Mouse (Mus musculus): ENCODE measurements around the gene Ttpal. TPM values are rescaled to one million over a fixed set of nuclear protein-coding genes. Genes with fewer than 3 reads are reported as not detected.

The Ttpal gene
- 19.9 and 20.8 TPM in 2 replicates for polyA plus RNA-seq (2015; fragmentation: Nextera tagmentation; extraction: Ambion mirVana)

DNA sequence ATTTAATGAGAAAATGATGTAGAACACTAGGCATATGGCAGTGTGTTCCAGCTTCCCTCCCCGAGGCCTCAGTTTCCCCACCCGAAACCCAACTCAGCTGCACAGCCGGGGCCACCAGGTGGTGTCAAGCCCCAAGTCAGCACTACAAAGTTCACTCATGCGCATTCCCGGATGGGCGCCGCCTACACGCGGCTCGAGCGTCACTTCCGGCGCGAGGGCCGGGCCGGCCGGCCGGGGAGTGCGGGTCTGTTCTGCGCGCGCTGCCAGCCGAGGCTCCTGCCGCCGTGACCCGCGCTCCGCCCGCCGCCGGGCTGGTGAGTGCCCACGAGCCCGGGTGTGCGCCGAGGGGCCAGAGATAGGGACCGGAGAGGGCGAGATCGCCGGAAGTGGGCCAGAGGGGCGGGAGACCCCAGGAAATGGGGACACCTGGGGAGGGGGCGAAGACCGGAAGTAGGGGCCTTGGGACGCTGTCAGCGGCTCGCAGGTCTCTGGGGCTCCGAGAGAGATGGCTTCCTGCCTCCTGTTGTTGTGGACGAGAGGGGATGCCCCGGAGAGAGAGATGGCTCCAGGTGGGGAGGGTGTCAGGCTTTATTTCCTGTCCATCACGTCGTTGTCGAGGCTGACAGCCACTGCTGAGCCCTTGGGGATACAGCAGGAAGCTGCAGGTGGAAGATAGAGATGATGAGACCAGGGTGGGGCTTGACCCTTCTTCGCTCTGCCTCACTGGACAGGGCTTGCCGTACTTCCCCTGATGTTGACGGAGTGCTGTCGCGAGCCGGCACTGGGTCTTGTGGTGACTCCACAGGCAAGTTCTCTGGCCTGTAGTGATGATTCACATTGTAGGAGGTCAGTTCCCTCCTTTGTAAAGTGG, at the start of gene Ttpal:
Gene Ttpal, plus strand, starts transcription at position 214 of the 871 bp plus-strand sequence.
- peak; percentile 92 for ATAC-seq (ENCODE audit: low FRiP score, low TSS enrichment)
- TF ChIP-seq EP300 (optimal IDR thresholded peaks at IDR 0.05) (no peak), CTCF (IDR thresholded peaks at IDR 0.05; ENCODE audit: low read depth) (peak; percentile 79)

DNA sequence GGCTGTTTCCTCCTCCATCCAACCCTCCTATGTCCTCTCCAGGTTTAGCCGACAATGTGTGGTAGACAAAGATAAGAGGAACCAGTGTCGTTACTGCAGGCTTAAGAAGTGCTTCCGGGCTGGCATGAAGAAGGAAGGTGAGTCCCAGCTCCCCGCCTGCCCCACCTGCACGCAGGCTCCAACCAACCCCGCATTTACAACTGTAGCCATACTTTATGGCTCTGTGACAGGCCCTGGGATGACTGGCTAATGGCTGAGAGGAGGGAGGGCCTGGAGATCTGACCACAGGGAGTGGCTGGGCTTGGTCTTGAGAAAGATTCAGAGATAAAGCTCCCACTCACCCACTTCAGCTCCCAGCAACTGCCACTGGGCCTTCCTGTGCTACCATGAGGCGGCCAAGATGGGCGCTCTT, 49.6 kb upstream of the Ttpal start:
- no peak overlapping the region for H3K9ac ChIP-seq (ENCODE audit: low read length)
- no peaks in the 10 kb centered on the region for H3K9me3 ChIP-seq (ENCODE audit: control insufficient read depth, low read length)
- TF ChIP-seq EP300 (optimal IDR thresholded peaks at IDR 0.05) (no peak), CTCF (IDR thresholded peaks at IDR 0.05; ENCODE audit: low read depth) (no peak)
- WGBS = 52% methylated on average over 8 of the region's 8 CpGs
- H3K4me2 ChIP-seq (replicated peaks; ENCODE audit: low read depth) = no peak overlapping the region
- no peaks in the 10 kb centered on the region for H3K4me1 ChIP-seq (replicated peaks; ENCODE audit: control insufficient read depth, insufficient read depth)
- no peak overlapping the region for H3K27ac ChIP-seq (replicated peaks)
- ATAC-seq (ENCODE audit: low FRiP score, low TSS enrichment) (peak; percentile 88), DNase-seq (ENCODE audit: low spot score) (peak; percentile 53)
- no peaks in the 10 kb centered on the region for H3K36me3 ChIP-seq (ENCODE audit: control insufficient read depth, insufficient read depth, low read length)
- no peaks in the 10 kb centered on the region for H3K27me3 ChIP-seq (ENCODE audit: control insufficient read depth, insufficient read depth, low read length)
- H3K4me3 ChIP-seq (ENCODE audit: low read depth, low read length) = no peak overlapping the region

More for the DNA sequence above, at the start of gene Ttpal:
- Histone ChIP-seq H3K36me3 (ENCODE audit: control insufficient read depth, insufficient read depth, low read length) (no peaks in the 10 kb centered on the region), H3K9ac (ENCODE audit: low read length) (peak within 1 kb of the TSS; percentile 95), H3K9me3 (ENCODE audit: control insufficient read depth, low read length) (no peaks in the 10 kb centered on the region), H3K4me3 (ENCODE audit: low read depth, low read length) (peak within 1 kb of the TSS; percentile 84), H3K27ac (replicated peaks) (peak within 1 kb of the TSS; percentile 94), H3K27me3 (ENCODE audit: control insufficient read depth, insufficient read depth, low read length) (no peaks in the 10 kb centered on the region), H3K4me1 (replicated peaks; ENCODE audit: control insufficient read depth, insufficient read depth) (no peaks in the 10 kb centered on the region), H3K4me2 (replicated peaks; ENCODE audit: low read depth) (peak within 1 kb of the TSS; percentile 96)
- peak; percentile 91 for DNase-seq (ENCODE audit: low spot score)
- under 1% methylated on average over 52 of the region's 57 CpGs for WGBS

DNA sequence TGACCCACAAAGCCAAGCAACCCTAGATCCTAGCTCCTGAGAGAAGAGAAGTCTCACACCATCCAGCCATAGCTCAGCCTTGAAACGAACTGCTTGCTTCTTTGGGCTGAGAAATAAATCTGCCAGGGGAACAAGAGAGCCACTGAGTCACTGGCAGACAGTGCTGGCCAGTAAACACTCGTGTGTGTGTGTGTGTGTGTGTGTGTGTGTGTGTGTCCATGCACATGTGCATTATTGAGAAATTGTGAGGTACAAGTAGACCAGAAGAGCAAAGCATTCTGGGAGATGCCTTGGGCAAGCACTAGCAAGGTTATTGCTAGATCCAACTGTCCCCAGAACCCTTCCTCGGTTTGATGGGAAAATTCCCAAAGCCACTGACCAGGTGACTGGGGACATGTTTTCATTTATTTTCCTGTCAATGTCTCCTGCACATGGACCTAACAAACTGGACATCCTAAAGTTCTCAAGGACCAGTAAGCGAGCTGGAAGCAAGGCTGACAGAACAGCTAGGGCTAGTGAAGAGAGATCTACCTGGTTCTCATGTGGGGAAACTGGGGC, 47.6 kb upstream of the Ttpal start:
- no peaks in the 10 kb centered on the region for H3K27me3 ChIP-seq (ENCODE audit: control insufficient read depth, insufficient read depth, low read length)
- H3K9me3 ChIP-seq (ENCODE audit: control insufficient read depth, low read length) = no peaks in the 10 kb centered on the region
- H3K36me3 ChIP-seq (ENCODE audit: control insufficient read depth, insufficient read depth, low read length) = no peaks in the 10 kb centered on the region
- H3K4me2 ChIP-seq (replicated peaks; ENCODE audit: low read depth) = no peak overlapping the region
- H3K4me3 ChIP-seq (ENCODE audit: low read depth, low read length) = no peak overlapping the region
- TF ChIP-seq CTCF (IDR thresholded peaks at IDR 0.05; ENCODE audit: low read depth) = no peak
- TF ChIP-seq EP300 (optimal IDR thresholded peaks at IDR 0.05) = no peak
- H3K27ac ChIP-seq (replicated peaks) = no peak overlapping the region
- DNase-seq (ENCODE audit: low spot score) (no peak), ATAC-seq (ENCODE audit: low FRiP score, low TSS enrichment) (no peak)
- no peaks in the 10 kb centered on the region for H3K4me1 ChIP-seq (replicated peaks; ENCODE audit: control insufficient read depth, insufficient read depth)
- H3K9ac ChIP-seq (ENCODE audit: low read length) = no peak overlapping the region
- WGBS = 73% methylated on average over 4 of the region's 4 CpGs

DNA sequence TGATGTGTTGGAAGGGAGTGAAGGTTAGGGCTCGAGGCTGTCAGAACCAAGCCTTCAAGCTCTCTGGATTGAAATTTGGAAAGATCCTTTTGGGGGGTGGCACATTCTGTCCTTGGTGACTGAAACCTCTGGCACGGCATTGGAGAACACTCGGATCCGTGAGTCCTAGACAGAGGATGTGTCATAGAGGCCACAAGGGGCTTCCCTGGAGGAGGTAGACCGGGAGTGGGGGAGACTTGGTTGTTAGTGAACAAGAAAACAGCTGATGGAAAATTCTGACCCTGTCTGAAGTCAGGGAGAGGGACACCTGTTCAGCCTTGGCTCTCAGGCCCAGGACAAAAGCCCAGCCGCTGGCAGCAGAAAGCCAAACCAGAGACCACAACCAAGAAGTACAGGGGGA, 47.1 kb upstream of the Ttpal start:
- Histone ChIP-seq H3K9me3 (ENCODE audit: control insufficient read depth, low read length) (no peaks in the 10 kb centered on the region), H3K27me3 (ENCODE audit: control insufficient read depth, insufficient read depth, low read length) (no peaks in the 10 kb centered on the region), H3K9ac (ENCODE audit: low read length) (no peak overlapping the region), H3K4me2 (replicated peaks; ENCODE audit: low read depth) (no peak overlapping the region), H3K4me3 (ENCODE audit: low read depth, low read length) (no peak overlapping the region), H3K27ac (replicated peaks) (no peak overlapping the region), H3K4me1 (replicated peaks; ENCODE audit: control insufficient read depth, insufficient read depth) (no peaks in the 10 kb centered on the region), H3K36me3 (ENCODE audit: control insufficient read depth, insufficient read depth, low read length) (no peaks in the 10 kb centered on the region)
- no peak for ATAC-seq (ENCODE audit: low FRiP score, low TSS enrichment)
- 69% methylated on average over 6 of the region's 6 CpGs for WGBS
- DNase-seq (ENCODE audit: low spot score) = no peak
- TF ChIP-seq EP300 (optimal IDR thresholded peaks at IDR 0.05) (no peak), CTCF (IDR thresholded peaks at IDR 0.05; ENCODE audit: low read depth) (no peak)

DNA sequence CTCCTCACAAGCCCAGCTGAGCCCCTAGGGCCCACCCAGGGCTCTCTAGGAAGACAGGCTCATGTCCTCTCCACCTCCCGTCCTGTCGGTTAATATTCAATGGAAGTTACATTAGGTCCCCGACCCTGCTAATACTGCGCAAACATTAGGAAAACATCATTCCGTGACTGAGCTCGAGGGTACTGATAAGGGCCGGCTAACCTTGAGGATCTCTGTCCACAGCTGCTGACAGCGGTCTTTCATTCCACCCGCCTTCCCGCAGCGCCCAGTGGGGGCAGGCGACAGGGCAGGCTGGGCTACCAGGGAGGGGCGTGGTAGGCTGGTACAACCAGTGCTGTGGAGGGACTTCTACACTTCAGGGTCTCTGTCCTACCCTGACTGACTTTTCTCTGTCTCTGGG, 46.7 kb upstream of the Ttpal start:
- H3K9me3 ChIP-seq (ENCODE audit: control insufficient read depth, low read length) = no peaks in the 10 kb centered on the region
- ATAC-seq (ENCODE audit: low FRiP score, low TSS enrichment) = no peak

DNA sequence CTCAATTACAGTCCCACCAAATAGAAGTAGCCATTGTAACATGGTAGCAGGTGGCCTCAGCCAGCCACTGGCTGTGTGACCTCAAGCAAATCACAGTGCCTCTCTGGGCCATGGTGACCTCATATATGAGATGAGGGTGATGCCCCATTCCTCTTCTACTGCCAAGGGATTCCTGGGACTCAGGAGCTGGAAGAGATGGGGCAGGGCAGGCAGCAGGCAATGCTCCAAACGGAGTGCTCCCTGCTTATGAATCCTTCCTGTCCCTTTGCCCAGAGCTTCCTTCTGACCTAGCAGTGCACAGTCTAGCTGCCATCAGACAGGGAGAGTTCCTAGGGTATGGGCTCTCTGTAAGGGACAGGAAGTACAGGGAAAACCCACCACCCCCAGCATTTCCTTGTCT, 43.6 kb upstream of the Ttpal start:
- no peaks in the 10 kb centered on the region for H3K4me1 ChIP-seq (replicated peaks; ENCODE audit: control insufficient read depth, insufficient read depth)
- no peaks in the 10 kb centered on the region for H3K9me3 ChIP-seq (ENCODE audit: control insufficient read depth, low read length)
- ATAC-seq (ENCODE audit: low FRiP score, low TSS enrichment) (no peak), DNase-seq (ENCODE audit: low spot score) (no peak)
- H3K4me2 ChIP-seq (replicated peaks; ENCODE audit: low read depth) = no peak overlapping the region
- H3K9ac ChIP-seq (ENCODE audit: low read length) = no peak overlapping the region
- H3K36me3 ChIP-seq (ENCODE audit: control insufficient read depth, insufficient read depth, low read length) = no peaks in the 10 kb centered on the region
- H3K27ac ChIP-seq (replicated peaks) = no peak overlapping the region
- no peak for TF ChIP-seq CTCF (IDR thresholded peaks at IDR 0.05; ENCODE audit: low read depth)
- no peak for TF ChIP-seq EP300 (optimal IDR thresholded peaks at IDR 0.05)
- WGBS = 76% methylated on average over 1 of the region's 1 CpGs
- no peak overlapping the region for H3K4me3 ChIP-seq (ENCODE audit: low read depth, low read length)
- no peaks in the 10 kb centered on the region for H3K27me3 ChIP-seq (ENCODE audit: control insufficient read depth, insufficient read depth, low read length)

More for the DNA sequence above, 46.7 kb upstream of the Ttpal start:
- 47% methylated on average over 13 of the region's 13 CpGs for WGBS
- no peak overlapping the region for H3K9ac ChIP-seq (ENCODE audit: low read length)
- H3K27ac ChIP-seq (replicated peaks) = no peak overlapping the region
- H3K4me1 ChIP-seq (replicated peaks; ENCODE audit: control insufficient read depth, insufficient read depth) = no peaks in the 10 kb centered on the region
- TF ChIP-seq EP300 (optimal IDR thresholded peaks at IDR 0.05) = no peak
- TF ChIP-seq CTCF (IDR thresholded peaks at IDR 0.05; ENCODE audit: low read depth) = no peak
- H3K4me3 ChIP-seq (ENCODE audit: low read depth, low read length) = no peak overlapping the region
- no peaks in the 10 kb centered on the region for H3K27me3 ChIP-seq (ENCODE audit: control insufficient read depth, insufficient read depth, low read length)
- no peak overlapping the region for H3K4me2 ChIP-seq (replicated peaks; ENCODE audit: low read depth)
- DNase-seq (ENCODE audit: low spot score) = no peak
- H3K36me3 ChIP-seq (ENCODE audit: control insufficient read depth, insufficient read depth, low read length) = no peaks in the 10 kb centered on the region

Measured in stomach, postnatal 0 days (tissue).